9 mouse cellular contexts compared by ENCODE assay signal in the genomic region with DNA sequence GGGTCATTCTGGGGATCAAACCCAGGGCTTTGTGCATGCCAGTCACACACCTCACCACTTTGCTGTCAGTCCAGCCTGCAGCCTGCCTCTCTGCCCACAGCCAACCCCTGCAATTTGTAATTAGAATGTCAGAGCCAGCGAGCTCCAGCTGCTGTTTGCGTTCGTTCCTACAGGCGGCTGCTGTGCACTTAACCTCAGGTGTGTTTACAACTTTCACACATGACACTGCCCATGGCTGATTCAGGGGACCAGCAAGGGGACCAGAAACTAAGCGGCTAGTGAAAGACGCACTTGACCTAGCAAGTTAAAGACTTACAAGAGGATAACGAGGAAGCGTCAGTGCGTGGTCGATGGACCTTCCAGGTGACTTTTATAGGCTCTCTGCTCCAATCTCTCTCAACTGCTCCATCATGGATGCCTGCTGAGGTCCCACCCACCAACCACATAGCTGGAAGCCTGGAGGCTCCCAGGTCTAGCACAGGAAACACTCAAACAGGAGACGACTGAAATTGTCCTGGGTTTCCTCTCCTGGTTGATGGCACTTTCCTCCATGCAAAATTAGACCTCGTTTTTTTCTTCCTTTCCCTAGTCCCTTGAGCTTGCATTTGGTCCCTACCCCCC. TPM values are rescaled to one million over a fixed set of nuclear protein-coding genes. Genes with fewer than 3 reads are reported as not detected.
DNase-seq lines count a peak whose midpoint lies in the region; ATAC-seq lines count a peak whose summit lies in the region.
"Had no signal": no experiment of that assay in that cellular context is flagged by ENCODE, and none has a peak within 500 bp of the region (broad histone marks: within the 10 kb centered on the region; RNA-seq: fewer than 3 reads in every experiment).

No protein-coding gene starts in this region.

- no peaks in the 10 kb centered on the region for H3K36me3 ChIP-seq in heart, embryonic 11.5 days (ENCODE audit: control insufficient read depth, insufficient read depth, low read length)
- no peaks in the 10 kb centered on the region for H3K36me3 ChIP-seq in embryonic facial prominence, embryonic 13.5 days
- no peaks in the 10 kb centered on the region for H3K36me3 ChIP-seq in kidney, embryonic 16.5 days (ENCODE audit: insufficient read depth, low read length)
- H3K36me3 ChIP-seq in lung, embryonic 16.5 days (ENCODE audit: control insufficient read depth, insufficient read depth, low read length), result no peaks in the 10 kb centered on the region
- no peaks in the 10 kb centered on the region for H3K36me3 ChIP-seq in midbrain, embryonic 10.5 days
- H3K36me3 ChIP-seq: midbrain, embryonic 12.5 days had no signal

- no peak for ATAC-seq in heart, embryonic 11.5 days (replicated peaks; ENCODE audit: insufficient number of reproducible peaks, low FRiP score, low TSS enrichment)
- ATAC-seq in embryonic facial prominence, embryonic 13.5 days (ENCODE audit: insufficient number of reproducible peaks, insufficient read depth, low FRiP score, low TSS enrichment, low read depth), result no peak
- ATAC-seq in kidney, embryonic 16.5 days (ENCODE audit: low FRiP score, low TSS enrichment), result no peak
- peak; percentile 32; the same call in 1 of the 2 replicates for ATAC-seq in lung, embryonic 16.5 days (ENCODE audit: low read depth)

- DNase-seq in heart, adult 8-10 months (ENCODE audit: low spot score), result no peak
- DNase-seq in urinary bladder, postnatal 14 days (ENCODE audit: low spot score), result no peak
- no peak for DNase-seq in spleen, postnatal 36 days (ENCODE audit: low spot score in 2 of 2)
- DNase-seq in midbrain, embryonic 10.5 days (ENCODE audit: low spot score), result no peak

- no peaks in the 10 kb centered on the region for H3K27me3 ChIP-seq in heart, embryonic 11.5 days (ENCODE audit: control insufficient read depth, insufficient read depth, low read length)
- H3K27me3 ChIP-seq in embryonic facial prominence, embryonic 13.5 days, result no peaks in the 10 kb centered on the region
- no peaks in the 10 kb centered on the region for H3K27me3 ChIP-seq in kidney, embryonic 16.5 days (ENCODE audit: insufficient read depth, low read length)
- no peaks in the 10 kb centered on the region for H3K27me3 ChIP-seq in lung, embryonic 16.5 days (ENCODE audit: control insufficient read depth, insufficient read depth, low read depth, low read length)
- H3K27me3 ChIP-seq in midbrain, embryonic 10.5 days (ENCODE audit: low read depth, poor library complexity, severe bottlenecking), result no peaks in the 10 kb centered on the region

- H3K27ac ChIP-seq in heart, embryonic 11.5 days (ENCODE audit: low read depth, low read length), result peak overlapping the region; percentile 82
- H3K27ac ChIP-seq in embryonic facial prominence, embryonic 13.5 days, result peak overlapping the region; percentile 78; the same call in 1 of the 2 replicates
- peak overlapping the region; percentile 81 for H3K27ac ChIP-seq in kidney, embryonic 16.5 days (ENCODE audit: low read length)
- peak overlapping the region; percentile 97 for H3K27ac ChIP-seq in lung, embryonic 16.5 days (ENCODE audit: low read length)
- H3K27ac ChIP-seq in midbrain, embryonic 10.5 days (replicated peaks), result no peak overlapping the region
- H3K27ac ChIP-seq: midbrain, embryonic 12.5 days had no signal

- 29% methylated on average over 12 of the region's 12 CpGs for WGBS in heart, embryonic 11.5 days (ENCODE audit: insufficient replicate concordance)
- 34% methylated on average over 12 of the region's 12 CpGs for WGBS in embryonic facial prominence, embryonic 13.5 days
- 15% methylated on average over 12 of the region's 12 CpGs for WGBS in kidney, embryonic 16.5 days
- 19% methylated on average over 12 of the region's 12 CpGs for WGBS in lung, embryonic 16.5 days
- 44% methylated on average over 12 of the region's 12 CpGs for WGBS in midbrain, embryonic 10.5 days

- H3K4me2 ChIP-seq in heart, embryonic 11.5 days, result peak overlapping the region; percentile 47
- peak overlapping the region; percentile 22 for H3K4me2 ChIP-seq in embryonic facial prominence, embryonic 13.5 days
- peak overlapping the region; percentile 35 for H3K4me2 ChIP-seq in kidney, embryonic 16.5 days (replicated peaks; ENCODE audit: low read depth, low read length)
- H3K4me2 ChIP-seq in lung, embryonic 16.5 days (ENCODE audit: low read depth, low read length), result peak overlapping the region; percentile 65
- H3K4me2 ChIP-seq: midbrain, embryonic 12.5 days had no signal

- H3K9me3 ChIP-seq in heart, embryonic 11.5 days (replicated peaks; ENCODE audit: control insufficient read depth, low read length), result no peaks in the 10 kb centered on the region
- H3K9me3 ChIP-seq in embryonic facial prominence, embryonic 13.5 days, result no peaks in the 10 kb centered on the region
- H3K9me3 ChIP-seq in kidney, embryonic 16.5 days (ENCODE audit: low read length), result no peaks in the 10 kb centered on the region
- H3K9me3 ChIP-seq in lung, embryonic 16.5 days (ENCODE audit: control insufficient read depth, low read length), result no peaks in the 10 kb centered on the region
- H3K9me3 ChIP-seq in midbrain, embryonic 10.5 days (replicated peaks), result no peaks in the 10 kb centered on the region
- H3K9me3 ChIP-seq: midbrain, embryonic 12.5 days had no signal

- peaks cover 22% of the 10 kb centered on the region for H3K4me1 ChIP-seq in heart, embryonic 11.5 days (ENCODE audit: control insufficient read depth, insufficient read depth, low read length)
- peaks cover 41% of the 10 kb centered on the region for H3K4me1 ChIP-seq in embryonic facial prominence, embryonic 13.5 days
- H3K4me1 ChIP-seq in kidney, embryonic 16.5 days (ENCODE audit: insufficient read depth, low read length), result peaks cover 35% of the 10 kb centered on the region
- H3K4me1 ChIP-seq in lung, embryonic 16.5 days (replicated peaks; ENCODE audit: control insufficient read depth, insufficient read depth, low read length), result peaks cover 46% of the 10 kb centered on the region
- peaks cover 28% of the 10 kb centered on the region for H3K4me1 ChIP-seq in midbrain, embryonic 10.5 days

- H3K4me3 ChIP-seq in heart, embryonic 11.5 days (ENCODE audit: low read depth, low read length), result no peak overlapping the region
- H3K4me3 ChIP-seq in embryonic facial prominence, embryonic 13.5 days, result no peak overlapping the region
- H3K4me3 ChIP-seq in kidney, embryonic 16.5 days (ENCODE audit: low read length), result peak overlapping the region; percentile 12
- H3K4me3 ChIP-seq in lung, embryonic 16.5 days (ENCODE audit: low read length), result peak overlapping the region; percentile 43
- H3K4me3 ChIP-seq in midbrain, embryonic 10.5 days, result no peak overlapping the region
- H3K4me3 ChIP-seq: midbrain, embryonic 12.5 days had no signal

- peak overlapping the region; percentile 43 for H3K9ac ChIP-seq in heart, embryonic 11.5 days (ENCODE audit: low read depth, low read length)
- H3K9ac ChIP-seq in embryonic facial prominence, embryonic 13.5 days, result 0 out of 2 replicates have a peak overlapping the region, but pooled peaks have one; percentile 44
- H3K9ac ChIP-seq in kidney, embryonic 16.5 days (replicated peaks; ENCODE audit: low read length), result peak overlapping the region; percentile 33; the same call in 1 of the 2 replicates
- H3K9ac ChIP-seq in lung, embryonic 16.5 days (ENCODE audit: low read length), result peak overlapping the region; percentile 67
- H3K9ac ChIP-seq: midbrain, embryonic 12.5 days had no signal

RNA-seq across cellular contexts. Expression of gene Ptms, which starts 5.4 kb away (rescaled TPM):
- polyA plus RNA-seq in heart, embryonic 11.5 days (2014; fragmentation: Nextera tagmentation; extraction: Ambion mirVana), result 138 and 158 TPM in 2 replicates
- 100 to 1,000 TPM; 116 to 160 (median 152) TPM for total RNA-seq in heart, adult 8-10 months (2022)
- 327 and 349 TPM in 2 replicates for polyA plus RNA-seq in embryonic facial prominence, embryonic 13.5 days (2015; fragmentation: Nextera tagmentation; extraction: Ambion mirVana)
- polyA plus RNA-seq in kidney, embryonic 16.5 days (2015; fragmentation: Nextera tagmentation; extraction: Ambion mirVana), result 269 and 274 TPM in 2 replicates
- 341 and 346 TPM in 2 replicates for polyA plus RNA-seq in lung, embryonic 16.5 days (2015; fragmentation: Nextera tagmentation; extraction: Ambion mirVana)
- polyA plus RNA-seq in midbrain, embryonic 10.5 days (2016; fragmentation: Nextera tagmentation; extraction: Ambion mirVana), result 261 and 296 TPM in 2 replicates

RNA-seq across cellular contexts. Expression of gene Mlf2, which starts 5.9 kb away (rescaled TPM):
- polyA plus RNA-seq in heart, embryonic 11.5 days (2014; fragmentation: Nextera tagmentation; extraction: Ambion mirVana), result 326 and 347 TPM in 2 replicates
- 100 to 1,000 TPM; 177 to 202 (median 195) TPM for total RNA-seq in heart, adult 8-10 months (2022)
- 342 and 360 TPM in 2 replicates for polyA plus RNA-seq in embryonic facial prominence, embryonic 13.5 days (2015; fragmentation: Nextera tagmentation; extraction: Ambion mirVana)
- polyA plus RNA-seq in kidney, embryonic 16.5 days (2015; fragmentation: Nextera tagmentation; extraction: Ambion mirVana), result 366 and 380 TPM in 2 replicates
- 317 and 323 TPM in 2 replicates for polyA plus RNA-seq in lung, embryonic 16.5 days (2015; fragmentation: Nextera tagmentation; extraction: Ambion mirVana)
- polyA plus RNA-seq in midbrain, embryonic 10.5 days (2016; fragmentation: Nextera tagmentation; extraction: Ambion mirVana), result 428 and 435 TPM in 2 replicates

RNA-seq across cellular contexts. Expression of gene Lag3, which starts 13.8 kb away (rescaled TPM):
- 1.1 and 1.3 TPM in 2 replicates for polyA plus RNA-seq in heart, embryonic 11.5 days (2014; fragmentation: Nextera tagmentation; extraction: Ambion mirVana)
- total RNA-seq in heart, adult 8-10 months (2022), result under 1 TPM in 2 of 4 experiments, not detected in 2; 0.24 to 0.75 TPM
- polyA plus RNA-seq in embryonic facial prominence, embryonic 13.5 days (2015; fragmentation: Nextera tagmentation; extraction: Ambion mirVana), result 2.9 and 3.7 TPM in 2 replicates
- polyA plus RNA-seq in kidney, embryonic 16.5 days (2015; fragmentation: Nextera tagmentation; extraction: Ambion mirVana), result 1.3 and 2.6 TPM in 2 replicates
- 1.2 TPM in 2 replicates for polyA plus RNA-seq in lung, embryonic 16.5 days (2015; fragmentation: Nextera tagmentation; extraction: Ambion mirVana)
- 1.0 and 1.5 TPM in 2 replicates for polyA plus RNA-seq in midbrain, embryonic 10.5 days (2016; fragmentation: Nextera tagmentation; extraction: Ambion mirVana)

RNA-seq across cellular contexts. Expression of gene Cd4, which starts 37.3 kb away (rescaled TPM):
- polyA plus RNA-seq in heart, embryonic 11.5 days (2014; fragmentation: Nextera tagmentation; extraction: Ambion mirVana), result not detected in 2 replicates
- total RNA-seq in heart, adult 8-10 months (2022), result under 1 TPM; 0.19 to 0.54 (median 0.25) TPM
- 0.37 TPM in 1 of 2 replicates, not detected in the other for polyA plus RNA-seq in embryonic facial prominence, embryonic 13.5 days (2015; fragmentation: Nextera tagmentation; extraction: Ambion mirVana)
- polyA plus RNA-seq in kidney, embryonic 16.5 days (2015; fragmentation: Nextera tagmentation; extraction: Ambion mirVana), result 0.10 and 0.28 TPM in 2 replicates
- polyA plus RNA-seq in lung, embryonic 16.5 days (2015; fragmentation: Nextera tagmentation; extraction: Ambion mirVana), result 0.13 and 0.44 TPM in 2 replicates
- polyA plus RNA-seq in midbrain, embryonic 10.5 days (2016; fragmentation: Nextera tagmentation; extraction: Ambion mirVana), result 0.05 TPM in 1 of 2 replicates, not detected in the other
- polyA plus RNA-seq: midbrain, embryonic 12.5 days had no signal

RNA-seq across cellular contexts. Expression of gene Cops7a, which starts 40.1 kb away (rescaled TPM):
- polyA plus RNA-seq in heart, embryonic 11.5 days (2014; fragmentation: Nextera tagmentation; extraction: Ambion mirVana), result 134 and 142 TPM in 2 replicates
- total RNA-seq in heart, adult 8-10 months (2022), result 100 to 1,000 TPM in 2 of 4 experiments, 10 to 100 TPM in 2; 98.1 to 109 (median 103) TPM
- polyA plus RNA-seq in embryonic facial prominence, embryonic 13.5 days (2015; fragmentation: Nextera tagmentation; extraction: Ambion mirVana), result 124 and 138 TPM in 2 replicates
- polyA plus RNA-seq in kidney, embryonic 16.5 days (2015; fragmentation: Nextera tagmentation; extraction: Ambion mirVana), result 178 and 179 TPM in 2 replicates
- 138 and 153 TPM in 2 replicates for polyA plus RNA-seq in lung, embryonic 16.5 days (2015; fragmentation: Nextera tagmentation; extraction: Ambion mirVana)
- 140 and 142 TPM in 2 replicates for polyA plus RNA-seq in midbrain, embryonic 10.5 days (2016; fragmentation: Nextera tagmentation; extraction: Ambion mirVana)

Comparison
In these comparisons a context has a peak if more than half of its experiments do, and no peak if none do; other contexts are left out.
1. H3K4me3 ChIP-seq: peak in kidney, embryonic 16.5 days (single experiment) and lung, embryonic 16.5 days (single experiment); none in heart, embryonic 11.5 days (single experiment), embryonic facial prominence, embryonic 13.5 days (single experiment) and midbrain, embryonic 10.5 days (single experiment).
2. Peak in every context shown above with its lines, with median percentiles within 50 percentile points of each other: H3K4me2 ChIP-seq and H3K9ac ChIP-seq.